Mouse (Mus musculus) embryonic facial prominence, embryonic 11.5 days (tissue): Measurements from ENCODE around the gene Upf3b. TPM values are rescaled to one million over a fixed set of nuclear protein-coding genes. Genes with fewer than 3 reads are reported as not detected.

ENCODE experiments used
- polyA plus RNA-seq: library from polyadenylated mRNA; unstranded; fragments of >200 nt; fragmentation: Nextera tagmentation; extraction: Ambion mirVana; gene quantifications from 2 replicates; pipeline ENCODE4 v1.2.1, GENCODE M21; 2014

The Upf3b gene
- polyA plus RNA-seq, 1 experiment from 2014 or later: 18.9 TPM

Other genes with a start within 250 kb of the Upf3b start
- gene Ube2a, start 236.4 kb downstream of the Upf3b start, polyA plus RNA-seq: 136 and 139 TPM in 2 replicates
- gene C330007P06Rik, start 236.2 kb downstream of the Upf3b start, polyA plus RNA-seq: 45.1 and 53.3 TPM in 2 replicates
- gene Nkrf, start 207.4 kb downstream of the Upf3b start, polyA plus RNA-seq: 2.9 and 3.4 TPM in 2 replicates
- 57.0 and 59.2 TPM in 2 replicates for gene Sept6, start 118.5 kb downstream of the Upf3b start, polyA plus RNA-seq
- not detected in 2 replicates for gene Sowahd, start 61.5 kb downstream of the Upf3b start, polyA plus RNA-seq
- gene Rpl39, start 24.9 kb downstream of the Upf3b start, polyA plus RNA-seq: 502 and 510 TPM in 2 replicates
- gene Nkap, start 16.5 kb upstream of the Upf3b start, polyA plus RNA-seq: 14.9 and 19.7 TPM in 2 replicates
- not detected in 2 replicates for gene Akap14, start 58.5 kb upstream of the Upf3b start, polyA plus RNA-seq
- 375 and 434 TPM in 2 replicates for gene Ndufa1, start 80.8 kb upstream of the Upf3b start, polyA plus RNA-seq
- gene Rnf113a1, start 80.9 kb upstream of the Upf3b start, polyA plus RNA-seq: 15.6 and 16.6 TPM in 2 replicates
- not detected in 2 replicates for gene Gm9, start 100.7 kb upstream of the Upf3b start, polyA plus RNA-seq
- gene Rhox1, start 111.9 kb upstream of the Upf3b start, polyA plus RNA-seq: not detected in 2 replicates
- not detected in 2 replicates for gene Rhox2a, start 134.7 kb upstream of the Upf3b start, polyA plus RNA-seq
- gene Rhox3a, start 139.6 kb upstream of the Upf3b start, polyA plus RNA-seq: not detected in 2 replicates
- not detected in 2 replicates for gene Rhox4a, start 155.0 kb upstream of the Upf3b start, polyA plus RNA-seq